Mouse (Mus musculus) cerebellum, adult 18-20 months (tissue): Measurements from ENCODE around the gene Olfr804.

Experiments used
- DNase-seq, 2 experiments: peaks; one replicate each; pipeline ENCODE4 v3.0.0; 2021

Olfr804 gene

DNA sequence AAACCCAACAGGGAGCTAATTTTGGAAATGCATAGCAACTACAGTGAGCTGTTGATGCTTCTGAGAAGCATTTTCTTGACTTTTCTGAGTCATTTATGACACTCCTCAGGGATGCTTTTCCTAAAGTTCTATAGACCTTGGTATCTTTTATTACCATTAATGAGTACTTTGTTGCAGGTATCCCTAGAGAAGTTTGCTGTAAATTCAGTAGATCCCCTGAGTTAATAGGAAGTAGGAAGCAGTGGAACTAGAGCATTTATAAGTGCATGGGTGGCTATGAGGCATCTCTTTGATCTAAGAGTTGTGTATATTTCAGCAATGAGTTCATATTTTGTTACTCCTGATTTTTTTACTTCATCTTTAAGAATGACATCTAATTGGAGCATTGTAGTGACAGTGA lies at the start of gene Olfr804:
TSS of gene Olfr804 (plus strand) at position 301 of the 400 bp plus-strand sequence.
- no peak for DNase-seq

DNA sequence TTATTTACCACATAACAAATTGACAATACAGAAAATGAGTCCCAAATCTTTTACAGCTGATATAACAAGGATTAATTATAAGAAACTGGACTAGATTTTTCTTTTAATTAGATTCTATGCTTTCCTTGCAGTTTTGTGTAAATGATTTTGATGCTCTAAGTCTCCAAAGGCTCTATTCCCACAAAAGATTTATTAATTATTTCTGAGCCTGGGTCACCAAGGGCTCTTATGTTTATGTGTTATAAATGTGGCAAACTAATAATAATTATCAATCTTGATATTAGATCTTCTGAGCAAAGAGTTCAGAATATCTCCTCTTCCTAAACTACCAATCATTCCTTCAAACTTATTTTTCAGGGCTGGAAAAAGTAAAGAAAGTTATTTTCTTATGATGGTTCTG lies 45.6 kb upstream of the Olfr804 start, which contains the start of gene Olfr800:
TSS of gene Olfr800 (plus strand) at position 301 of the 400 bp plus-strand sequence.
- DNase-seq, result no peak

DNA sequence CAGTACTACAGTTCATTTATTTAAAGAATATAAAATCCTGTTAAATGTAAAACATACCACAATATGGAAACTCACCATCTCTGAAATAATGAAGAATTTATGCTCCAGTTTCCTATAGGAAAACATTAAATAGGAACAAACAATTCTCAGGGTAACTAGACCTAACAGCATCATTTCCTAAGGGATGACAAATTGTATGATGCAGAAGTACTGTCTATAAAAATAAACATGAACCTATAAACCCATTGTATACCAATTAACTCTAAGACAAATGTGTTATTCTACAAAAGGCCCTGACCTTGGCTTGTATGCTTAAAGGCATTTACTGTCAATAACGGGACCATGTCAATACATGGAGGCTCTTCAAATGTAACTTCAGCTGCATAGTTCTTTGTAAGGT lies 29.2 kb upstream of the Olfr804 start, which contains the start of gene Olfr801:
TSS of gene Olfr801 (minus strand) at position 101 of the 400 bp plus-strand sequence.
- no peak for DNase-seq

DNA sequence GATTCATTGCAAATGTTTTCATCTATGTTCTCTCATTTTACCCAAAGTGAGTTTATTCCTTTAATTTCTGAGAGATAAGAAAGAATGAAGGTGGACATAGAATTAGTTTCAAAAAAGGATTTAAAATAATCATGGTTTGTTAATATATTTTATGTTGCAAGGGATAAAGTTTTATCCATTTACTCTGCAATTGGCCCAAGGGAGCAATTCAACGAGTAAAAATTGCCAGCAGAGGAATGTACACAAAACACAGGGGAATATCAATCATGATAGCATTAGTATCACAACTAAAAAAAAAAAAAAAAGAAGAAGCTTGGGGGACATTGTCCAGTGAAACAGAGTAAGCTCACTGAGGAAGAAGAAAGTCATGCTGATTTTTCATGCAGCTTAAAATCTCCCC lies 14.9 kb upstream of the Olfr804 start, which contains the start of gene Olfr802:
TSS of gene Olfr802 (minus strand) at position 101 of the 400 bp plus-strand sequence.
- no peak for DNase-seq

GRCm38 (mm10) chr10:129694186-129694585 lies 8.8 kb upstream of the Olfr804 start, which contains the start of gene Olfr803:
Gene Olfr803 (minus strand): TSS chr10:129694286.
- DNase-seq, result no peak

GRCm38 (mm10) chr10:129729275-129729674 lies 26.3 kb downstream of the Olfr804 start, which contains the start of gene Olfr805:
Gene Olfr805 (minus strand): TSS chr10:129729375.
- DNase-seq, result no peak

DNA sequence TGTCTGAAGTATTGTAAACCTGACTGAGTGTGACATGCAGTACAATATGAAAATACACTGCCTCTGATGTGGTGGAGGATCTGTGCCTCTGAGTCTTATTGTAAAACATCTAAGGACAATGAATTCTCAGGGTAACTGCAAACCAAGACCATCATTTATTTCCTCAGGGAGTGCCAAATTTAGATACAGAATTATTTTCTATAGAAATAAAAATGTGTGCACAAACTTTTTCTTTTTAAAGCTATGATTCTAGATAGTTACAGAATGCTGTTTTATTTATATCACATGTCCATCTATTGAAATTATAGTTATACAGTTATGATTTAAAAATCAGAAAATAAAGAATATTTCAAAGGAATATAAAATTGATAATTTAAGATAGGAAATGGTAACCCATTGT lies 38.8 kb downstream of the Olfr804 start, which contains the start of gene Olfr806:
TSS of gene Olfr806 (minus strand) at position 101 of the 400 bp plus-strand sequence.
- DNase-seq, result no peak

- no peak for DNase-seq
These were observed 54.7 kb downstream of the Olfr804 start, which contains the start of gene Olfr807 for GRCm38 (mm10) chr10:129757693-129758092. Gene Olfr807 (minus strand): TSS chr10:129757793.
